Mouse (Mus musculus) right cerebral cortex, postnatal 14 days (tissue): ENCODE data around the gene Wdr48.
A peak's percentile ranks its signal among the peaks of the same experiment; 100 is the strongest.

Experiments
- DNase-seq: peaks from one replicate; pipeline ENCODE4 v3.0.0; 2022

Gene Wdr48

DNA sequence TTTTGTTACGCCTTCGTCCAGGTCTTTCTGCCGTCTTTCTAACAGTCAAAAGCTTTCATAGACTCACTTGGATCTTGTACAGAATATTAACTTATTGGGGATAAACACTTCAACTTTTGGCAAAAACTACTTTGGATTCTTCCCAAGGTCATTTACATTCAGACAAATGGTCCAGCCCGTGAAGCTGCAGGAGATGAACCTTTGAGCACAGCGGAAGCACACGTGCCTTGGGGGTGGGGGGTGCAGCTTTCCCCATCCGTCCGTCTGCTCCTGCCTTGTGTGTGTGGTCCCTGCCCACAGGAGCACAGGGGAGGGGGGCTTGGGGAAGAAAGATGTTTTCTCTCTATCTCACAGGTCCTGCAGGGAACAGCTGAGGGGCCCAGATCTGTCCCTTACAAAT is 31.1 kb downstream of the Wdr48 start:
- no peak for DNase-seq

DNA sequence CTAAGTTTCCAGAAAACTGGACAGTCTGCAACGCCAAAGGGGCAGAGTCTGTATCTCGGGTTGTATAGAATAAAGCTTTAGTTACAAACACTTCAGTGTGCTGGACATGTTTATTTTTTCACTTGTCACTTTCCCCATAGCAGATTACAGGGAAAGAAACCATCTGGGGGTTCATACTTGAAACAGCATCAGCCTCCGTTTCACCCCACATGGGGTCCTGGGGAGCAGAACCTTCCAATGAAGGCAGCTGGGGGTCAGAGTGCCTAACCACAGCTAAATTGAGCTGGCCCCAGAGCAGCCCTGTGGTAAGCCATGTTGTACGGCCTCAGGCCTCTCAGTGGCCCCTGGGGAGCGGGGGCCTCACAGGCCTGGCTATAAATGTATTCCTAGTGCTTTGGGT is 31.8 kb downstream of the Wdr48 start:
- no peak for DNase-seq

DNA sequence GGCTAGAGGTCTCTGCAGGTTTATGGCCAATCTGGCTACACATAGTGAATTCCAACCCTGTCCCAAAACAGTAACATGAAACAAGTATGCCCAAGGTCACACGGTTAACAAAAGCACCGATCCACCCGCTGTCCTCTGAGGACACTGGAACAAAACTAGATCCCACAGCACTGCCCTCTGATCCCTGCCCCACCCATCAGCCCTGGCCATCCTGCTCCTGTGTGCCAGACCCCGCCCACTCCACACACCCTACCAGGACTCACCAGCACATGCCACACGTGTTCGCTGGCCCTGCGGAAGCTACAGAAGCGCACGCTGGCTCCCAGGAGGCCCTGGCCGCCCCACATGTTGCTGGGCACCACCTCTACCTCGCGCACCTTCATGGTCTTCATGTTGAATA is 37.7 kb downstream of the Wdr48 start:
- DNase-seq, result no peak

DNA sequence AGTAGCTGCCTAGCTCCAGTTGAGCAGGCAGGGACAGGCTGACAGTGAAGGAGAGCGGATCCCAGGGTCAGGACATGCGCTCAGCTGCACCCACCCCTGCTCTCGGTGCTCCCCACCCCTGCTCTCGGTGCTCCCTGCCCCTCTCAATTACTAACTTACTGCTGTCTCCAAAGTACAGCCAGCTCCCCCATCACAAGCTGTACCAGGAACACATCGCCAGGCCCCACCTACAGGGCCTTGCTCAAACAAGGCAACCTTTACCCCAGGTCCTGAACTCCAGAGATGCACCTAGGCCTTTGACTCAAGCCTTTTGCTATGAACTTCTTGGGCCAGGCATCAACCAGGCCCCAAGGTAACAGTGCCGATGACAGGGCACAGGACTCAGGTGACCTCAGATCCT is 39.0 kb downstream of the Wdr48 start:
- DNase-seq, result no peak

DNA sequence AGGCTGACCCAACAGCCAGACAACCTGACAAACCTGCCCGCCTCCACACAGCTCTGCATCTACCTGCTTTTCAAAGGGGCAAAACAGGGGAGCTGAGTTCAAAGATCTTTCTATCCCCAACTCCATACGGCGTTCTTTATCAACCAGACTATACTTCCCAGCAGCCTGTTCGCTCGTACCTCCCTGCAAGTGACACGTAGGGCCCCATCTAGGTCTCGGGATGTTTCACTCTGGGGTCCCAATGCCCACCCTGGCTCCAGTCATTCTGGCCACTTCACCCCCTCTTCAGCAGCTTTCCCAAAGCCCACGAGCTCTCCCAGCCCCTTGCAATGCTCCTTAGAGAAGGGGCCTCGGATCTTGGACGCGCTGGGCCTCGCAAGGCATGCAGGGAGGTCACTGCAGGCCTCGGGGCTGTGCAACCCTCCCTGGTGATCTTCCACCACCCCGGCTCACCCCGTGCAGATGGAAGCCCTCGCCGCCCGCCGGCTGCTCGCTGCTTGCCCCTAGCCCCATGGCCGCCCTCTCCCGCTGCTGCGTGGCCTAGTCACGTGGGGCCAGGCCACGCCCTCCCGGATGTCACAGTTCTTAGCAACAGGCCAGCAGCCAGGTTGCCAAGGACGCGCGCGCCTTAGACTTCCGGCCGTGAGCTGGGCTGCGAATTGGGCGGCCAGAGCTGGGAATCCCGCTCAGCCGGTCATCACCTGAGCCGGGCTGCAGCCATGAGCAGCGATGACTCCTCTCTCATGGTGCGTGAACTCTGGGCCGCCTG is 42.5 kb downstream of the Wdr48 start, which contains the start of the genes Gorasp1 and Ttc21a:
Gorasp1 (minus strand) TSS at position 561 of the 769 bp plus-strand sequence.
Ttc21a (plus strand) TSS at position 602 of the 769 bp plus-strand sequence.
- peak; percentile 95 for DNase-seq

DNA sequence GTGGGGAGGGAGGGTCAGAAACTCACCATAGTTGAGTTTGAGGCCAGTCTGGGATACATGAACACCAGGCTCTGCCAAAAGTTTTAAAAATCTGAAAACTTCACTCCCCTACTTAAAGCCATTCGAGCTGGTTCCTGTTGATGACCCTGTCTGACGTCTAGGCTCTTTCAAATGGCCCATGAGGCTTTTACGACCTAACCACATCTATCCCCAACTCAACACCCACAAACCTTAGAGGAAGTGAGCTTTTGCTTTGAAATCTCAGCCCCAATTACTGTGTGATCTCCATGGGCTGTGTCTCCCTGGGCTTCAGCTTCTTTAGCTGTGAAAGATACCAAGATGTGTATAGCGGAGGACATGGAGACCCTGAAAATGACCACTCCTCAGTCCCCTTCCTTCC is 43.8 kb downstream of the Wdr48 start:
- no peak for DNase-seq

DNA sequence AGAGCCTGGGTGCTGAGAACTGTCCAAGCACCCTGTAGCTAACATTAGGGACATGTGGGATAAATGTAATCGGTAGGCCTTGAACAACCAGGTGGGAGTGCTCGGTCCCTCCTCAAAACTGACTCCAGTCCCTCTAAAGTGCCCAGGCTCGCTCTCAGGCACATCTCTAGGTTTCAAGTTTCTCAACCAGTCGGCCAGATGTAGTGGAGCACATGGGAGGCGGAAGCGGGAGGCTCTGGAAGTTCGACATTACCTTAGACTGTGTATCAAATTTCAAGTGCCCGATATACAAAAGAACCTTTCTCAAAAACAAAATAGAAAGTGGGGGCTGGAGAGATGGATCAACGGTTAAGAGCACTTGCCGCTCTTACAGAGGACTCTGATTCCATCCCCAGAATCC is 45.0 kb downstream of the Wdr48 start:
- DNase-seq, result no peak

DNA sequence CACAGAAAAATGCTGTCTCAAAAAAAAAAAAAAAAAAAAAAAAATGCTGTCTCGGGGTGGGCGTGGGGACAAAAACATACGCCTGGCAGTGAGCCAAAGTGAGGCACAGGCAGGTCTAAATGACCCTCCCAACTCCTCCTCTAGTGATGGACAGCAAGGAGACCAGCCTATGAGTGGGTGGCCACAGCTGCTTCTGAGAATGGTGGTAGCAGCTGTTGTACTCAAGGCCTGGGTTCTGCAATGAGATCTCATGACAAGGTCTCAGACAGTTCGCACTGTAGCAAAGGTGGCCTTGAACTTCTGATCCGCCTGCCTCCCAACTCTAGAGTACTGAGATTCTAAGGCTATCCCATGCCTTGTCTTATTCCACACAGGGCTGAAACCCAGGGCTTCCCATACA is 46.7 kb downstream of the Wdr48 start:
- no peak for DNase-seq

DNA sequence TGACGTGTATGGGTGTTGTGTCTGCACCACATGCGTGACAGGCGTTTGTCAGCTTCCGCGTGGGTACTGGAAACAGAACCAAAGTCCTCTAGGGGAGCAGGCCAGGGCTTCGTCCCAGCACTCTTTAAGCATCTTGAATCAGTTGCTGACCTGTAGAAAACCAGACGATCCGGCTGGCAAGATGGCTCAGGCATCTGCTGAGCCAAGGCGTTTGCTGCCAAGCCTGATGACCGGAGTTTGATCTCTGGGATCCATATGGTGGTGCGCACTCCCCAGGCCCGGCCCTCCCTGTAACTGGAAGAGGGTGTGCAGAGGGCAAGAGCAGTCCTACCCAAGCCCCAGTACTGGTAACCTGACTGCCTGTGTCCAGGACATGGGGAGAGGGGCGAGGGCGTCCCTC is 47.2 kb downstream of the Wdr48 start:
- DNase-seq, result no peak

DNA sequence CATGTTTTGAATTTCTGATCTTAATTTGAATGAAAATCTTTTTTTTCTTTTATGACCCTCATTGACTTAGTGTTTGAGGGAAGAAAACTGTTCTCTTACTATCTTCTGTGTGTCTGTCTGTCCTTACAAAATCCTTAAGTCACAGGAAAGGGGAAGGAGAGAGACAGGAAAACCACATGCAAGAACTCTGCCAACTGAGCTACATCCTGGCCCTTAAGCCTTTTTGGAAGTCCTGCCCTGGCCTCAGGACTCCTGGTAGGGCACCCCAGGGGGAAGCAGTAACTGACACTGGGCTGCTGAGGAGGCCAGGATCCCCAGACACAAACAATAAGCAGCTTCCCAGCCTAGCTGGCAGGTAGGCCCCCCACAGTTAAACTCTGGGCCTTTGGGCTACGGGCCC is 48.6 kb downstream of the Wdr48 start:
- DNase-seq, result no peak

DNA sequence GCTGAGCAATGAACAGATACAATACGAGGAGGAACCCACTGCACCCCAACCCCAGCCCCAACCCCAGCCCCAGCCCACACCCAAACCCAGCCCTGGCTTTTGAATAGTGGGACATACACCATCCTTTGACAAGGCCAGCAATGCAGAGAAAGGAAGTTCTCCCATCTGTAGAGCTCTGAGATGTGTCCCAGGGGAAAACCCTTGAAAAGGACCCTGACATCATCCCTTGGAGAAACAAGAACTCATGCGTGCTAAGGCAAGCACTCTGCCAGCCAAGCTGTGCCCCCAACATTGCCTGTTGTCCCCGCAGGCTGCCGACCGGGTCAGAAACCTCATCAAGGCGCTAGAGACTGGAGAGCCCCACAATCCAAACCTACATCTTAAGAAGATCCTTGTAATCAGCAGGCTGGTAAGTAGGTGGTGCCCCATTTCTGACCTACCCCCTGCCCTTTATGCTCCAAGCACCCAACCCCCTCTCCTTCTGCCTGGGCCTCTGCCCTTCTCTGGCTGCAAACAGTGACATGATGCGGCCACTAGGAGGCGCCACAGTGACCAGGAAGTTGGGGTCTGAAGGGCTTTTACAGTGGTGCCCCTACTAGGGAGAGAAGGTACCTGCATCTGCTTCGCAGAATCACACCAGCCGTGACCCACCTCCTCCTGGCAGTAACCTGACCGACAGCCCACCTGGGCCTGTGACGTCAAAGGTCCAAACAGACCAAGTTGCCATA is 50.7 kb downstream of the Wdr48 start:
- no peak for DNase-seq

DNA sequence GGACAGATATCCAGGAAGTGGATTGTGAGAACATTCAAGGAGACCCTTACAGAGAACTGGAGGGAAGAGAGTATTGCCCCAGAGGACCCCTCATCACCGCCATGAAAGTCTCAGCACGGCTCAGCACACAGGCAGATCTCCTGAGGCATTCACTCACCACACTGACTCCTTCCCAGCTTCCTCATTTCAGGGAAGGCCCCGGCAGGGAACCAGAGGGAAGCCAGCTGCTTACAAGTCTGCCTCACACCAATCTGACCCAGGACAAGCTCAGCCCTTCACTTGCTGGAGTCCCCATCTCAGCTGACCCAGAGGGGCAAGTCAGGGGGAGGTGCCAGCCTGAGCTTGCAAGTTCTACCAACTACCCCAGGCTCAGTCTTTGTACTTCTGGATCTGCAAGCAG is 54.1 kb downstream of the Wdr48 start:
- no peak for DNase-seq

DNA sequence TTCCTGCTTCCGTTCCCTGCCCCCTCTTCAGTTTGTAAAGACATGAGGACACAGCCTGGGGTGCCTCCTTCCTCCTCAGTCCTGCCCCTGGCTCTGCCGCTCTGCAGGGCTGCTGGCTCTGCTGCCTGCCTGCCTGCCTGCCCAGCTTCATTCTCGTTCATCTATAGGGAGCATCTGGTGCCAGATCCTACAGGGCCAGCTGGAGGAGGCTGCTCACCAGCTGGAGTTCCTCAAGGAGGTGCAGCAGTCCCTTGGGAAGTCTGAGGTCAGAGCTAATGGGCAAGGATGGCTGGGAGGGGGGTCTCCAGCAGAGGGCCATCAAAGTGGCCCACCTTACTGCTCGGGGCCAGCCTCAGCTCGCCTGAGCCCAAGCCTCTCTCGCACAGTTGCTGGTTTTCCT is 55.8 kb downstream of the Wdr48 start:
- DNase-seq, result no peak

DNA sequence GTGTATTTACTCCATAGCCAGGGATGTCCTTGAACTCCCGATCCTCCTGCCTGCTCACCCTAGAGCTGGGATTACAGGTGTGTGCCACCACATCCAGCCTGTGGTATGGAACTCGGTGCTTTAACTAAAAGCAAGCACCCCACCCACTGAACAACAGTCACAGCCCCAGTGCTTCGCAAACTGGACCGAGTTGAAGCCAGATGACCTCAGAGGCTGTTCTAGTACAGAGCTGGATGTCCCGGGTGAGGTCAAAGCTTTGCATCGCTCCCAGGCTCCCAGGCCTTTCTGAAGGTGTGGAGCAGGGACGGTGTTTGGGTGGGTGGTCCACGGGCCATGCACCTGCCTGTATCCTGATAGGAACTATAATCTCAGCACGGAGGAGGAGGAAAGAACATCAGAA is 56.7 kb downstream of the Wdr48 start:
- no peak for DNase-seq

DNA sequence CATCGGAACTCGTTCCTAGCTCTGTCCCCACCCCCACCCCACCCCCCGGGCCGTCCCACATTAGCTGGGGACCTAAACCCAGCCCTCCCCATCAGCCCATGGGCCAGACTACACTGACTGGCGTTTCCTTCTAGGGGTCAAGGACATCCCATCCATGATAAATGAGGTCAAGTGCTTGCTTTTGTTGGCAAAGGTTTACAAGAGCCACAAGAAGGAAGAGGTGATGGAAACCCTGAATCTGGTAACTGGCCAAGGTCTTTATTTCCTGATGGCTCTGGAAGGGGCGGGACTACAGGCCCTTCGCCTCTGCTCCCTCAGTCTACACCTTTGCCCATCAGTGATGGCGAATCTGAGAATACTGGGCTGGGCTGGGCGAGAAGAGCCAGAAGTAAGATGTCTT is 64.2 kb downstream of the Wdr48 start:
- no peak for DNase-seq

DNA sequence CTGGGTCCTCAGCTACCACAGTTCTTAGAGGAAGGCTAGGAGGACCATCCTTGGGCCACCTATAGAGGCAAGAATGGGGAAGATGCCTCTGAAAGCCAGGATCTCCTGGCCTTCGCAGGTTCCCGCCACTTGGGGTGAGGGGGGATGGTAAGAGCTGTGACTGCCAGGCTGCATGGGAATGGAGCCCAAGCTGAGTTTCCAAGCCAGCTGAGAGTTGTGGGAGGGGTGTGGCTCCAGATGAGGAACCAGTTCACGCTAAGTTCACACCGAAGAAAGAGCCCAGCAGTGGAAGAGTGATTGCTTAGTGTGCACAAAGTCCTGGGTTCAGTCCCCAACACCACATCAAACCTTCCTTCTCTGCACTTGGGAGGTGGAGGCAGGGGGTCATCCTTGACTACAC is 67.5 kb downstream of the Wdr48 start:
- no peak for DNase-seq

DNA sequence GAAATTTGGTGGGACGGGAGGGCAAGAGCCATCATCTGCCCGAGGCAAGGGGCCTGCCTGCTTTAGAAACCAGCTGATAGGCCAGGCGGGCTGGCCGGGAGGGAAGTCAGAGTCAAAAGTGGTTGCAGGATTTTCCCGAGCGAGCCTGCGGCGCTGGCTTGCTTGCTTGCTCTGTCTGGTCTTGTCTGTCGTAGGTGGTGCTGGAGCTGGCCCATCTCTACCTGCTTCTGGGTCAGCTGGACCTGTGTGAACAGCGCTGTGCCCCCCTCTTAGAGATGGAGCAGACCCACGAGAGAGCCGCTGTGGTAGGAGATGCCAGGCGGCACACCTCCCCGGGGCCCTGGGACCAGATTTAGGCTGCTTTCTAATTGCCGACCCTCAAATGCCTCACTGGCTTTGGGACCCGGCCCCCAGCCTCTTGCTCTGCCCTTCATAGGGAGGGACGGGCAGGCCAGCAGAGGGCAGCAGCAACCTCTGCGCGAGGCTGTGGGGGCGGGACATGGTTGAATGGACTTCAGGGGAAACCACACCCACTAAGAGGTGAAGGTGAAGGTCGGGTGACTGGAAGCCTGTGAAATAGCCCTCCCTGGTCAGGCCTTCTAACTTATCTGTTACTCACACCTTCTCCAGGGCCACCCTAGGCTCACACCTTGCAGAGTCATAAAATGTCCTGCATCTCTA is 68.4 kb downstream of the Wdr48 start:
- no peak for DNase-seq

DNA sequence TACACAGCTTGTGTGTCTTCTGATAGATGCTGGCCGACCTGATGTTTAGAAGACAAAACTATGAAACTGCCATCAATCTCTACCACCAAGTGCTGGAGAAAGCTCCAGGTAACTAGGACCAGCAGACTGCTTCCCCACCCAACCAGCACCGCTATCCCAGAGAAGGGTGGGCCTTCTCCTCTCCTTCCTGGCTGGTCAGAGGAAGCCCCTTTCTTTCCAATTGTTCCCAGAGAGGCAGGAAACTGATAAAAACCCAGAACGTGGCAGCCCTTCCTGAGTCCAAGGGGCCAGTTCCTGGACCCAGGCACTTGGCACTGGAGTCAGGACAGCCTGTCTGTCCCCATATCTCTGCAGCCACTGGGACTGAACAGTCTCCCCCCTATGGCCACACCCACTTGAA is 69.5 kb downstream of the Wdr48 start:
- no peak for DNase-seq

DNA sequence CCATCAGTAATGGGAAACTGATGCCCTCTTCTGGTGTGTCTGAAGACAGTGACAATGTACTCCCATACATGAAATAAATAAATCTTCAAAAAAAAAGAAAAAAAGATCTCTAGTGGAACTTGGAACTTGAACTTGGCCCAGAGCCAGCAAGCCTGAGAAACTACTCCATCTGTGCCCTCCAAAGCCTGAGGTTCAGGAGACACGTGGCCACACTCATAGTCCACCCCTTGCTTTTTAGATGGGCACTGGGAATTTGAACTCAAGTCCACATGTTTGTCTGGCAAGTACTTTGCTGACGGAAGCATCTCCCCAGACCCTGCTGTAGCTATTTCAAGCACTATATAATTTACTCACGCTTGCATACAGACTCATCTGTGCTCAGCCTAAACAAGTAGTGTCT is 70.5 kb downstream of the Wdr48 start:
- DNase-seq, result no peak

DNA sequence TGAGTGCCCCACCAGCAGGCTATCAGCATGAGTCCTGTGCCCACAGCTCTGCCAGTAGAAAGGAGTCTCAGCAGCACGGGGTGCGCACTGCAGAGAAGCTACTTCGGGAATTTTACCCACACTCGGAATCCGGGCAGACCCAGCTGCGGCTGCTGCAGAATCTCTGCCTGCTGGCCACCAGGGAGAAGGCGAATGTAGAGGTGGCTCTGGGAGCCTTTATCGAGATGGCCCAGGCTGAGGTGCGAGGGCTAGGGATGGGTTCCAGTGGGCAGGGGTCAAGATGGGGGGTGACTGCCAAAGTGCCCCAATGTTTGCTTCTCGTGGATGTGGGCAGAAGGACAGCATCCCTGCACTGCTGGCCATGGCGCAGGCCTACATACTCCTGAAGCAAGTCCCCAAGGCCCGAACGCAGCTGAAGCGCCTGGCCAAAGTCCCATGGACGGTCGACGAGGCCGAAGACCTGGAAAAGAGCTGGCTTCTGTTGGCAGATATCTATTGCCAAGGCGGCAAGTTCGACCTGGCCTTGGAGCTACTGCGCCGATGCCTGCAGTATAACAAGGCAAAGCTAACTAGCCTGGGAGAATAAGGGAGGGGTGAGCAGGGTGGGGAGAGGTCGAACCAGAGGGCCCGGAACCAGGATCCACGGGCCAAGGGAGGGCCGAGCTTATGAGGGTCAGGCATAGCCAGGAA is 71.7 kb downstream of the Wdr48 start:
- DNase-seq, result peak; percentile 3

DNA sequence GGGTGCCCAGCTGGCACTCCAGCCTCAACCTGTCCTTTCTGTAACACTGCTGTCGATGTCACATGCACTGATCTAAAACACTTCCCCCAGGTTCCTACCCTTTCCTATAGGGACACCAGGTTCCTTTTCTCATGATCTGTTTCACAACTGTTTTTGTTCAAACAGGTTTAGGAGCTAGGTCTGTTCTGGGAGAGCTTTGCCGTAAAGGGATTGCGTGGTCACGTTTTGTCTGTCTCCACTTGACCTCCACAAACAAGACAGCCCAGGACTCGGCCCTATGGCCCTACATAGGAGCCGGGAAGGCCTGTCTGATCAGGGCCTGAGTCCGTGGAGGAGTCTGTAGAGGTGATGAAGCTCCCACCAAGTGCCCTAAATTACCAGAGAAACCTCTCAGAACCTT is 75.1 kb downstream of the Wdr48 start:
- DNase-seq, result no peak

DNA sequence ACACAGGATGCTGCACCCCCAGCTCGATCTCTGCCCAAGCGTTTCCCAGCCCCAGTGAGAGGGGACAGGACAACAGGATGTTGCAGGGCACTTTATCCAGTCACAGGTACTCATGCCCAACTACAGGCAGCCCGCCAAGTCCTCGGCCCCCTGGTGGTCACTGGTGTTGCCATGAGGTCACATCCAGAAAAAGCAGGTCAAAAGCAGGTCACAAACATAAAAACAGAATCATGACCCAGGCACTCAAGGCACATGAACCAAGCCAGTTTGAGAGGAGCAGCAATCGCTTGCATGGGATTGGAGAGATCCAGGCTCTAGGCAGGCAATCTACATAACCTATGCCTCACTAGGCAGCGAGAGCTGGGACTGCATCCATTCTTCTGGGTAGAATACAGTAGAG is 75.5 kb downstream of the Wdr48 start:
- no peak for DNase-seq
